Mouse (Mus musculus) erythroblast, embryonic 14.5 days (primary cell): ENCODE results near the gene Pde1b. TPM values are rescaled to one million over a fixed set of nuclear protein-coding genes. Genes with fewer than 3 reads are reported as not detected.

Source experiments
- H3K27me3 ChIP-seq: 2 replicates; pipeline ENCODE4 v1.6.1; 2012; ENCODE audit warnings: inconsistent platforms; ENCODE audit not compliant: control insufficient read depth
- H3K36me3 ChIP-seq: 2 replicates; pipeline ENCODE4 v1.6.1; 2012; ENCODE audit warnings: mild to moderate bottlenecking, inconsistent platforms; ENCODE audit not compliant: control insufficient read depth
- H3K4me1 ChIP-seq: 2 replicates; pipeline ENCODE4 v1.6.1; 2012; ENCODE audit warnings: inconsistent platforms; ENCODE audit not compliant: control insufficient read depth
- H3K4me3 ChIP-seq: replicated peaks from 2 replicates; pipeline ENCODE3; 2012; ENCODE audit warnings: moderate library complexity, mild to moderate bottlenecking, inconsistent platforms
- H3K9me3 ChIP-seq: 2 replicates; pipeline ENCODE4 v1.6.1; 2012; ENCODE audit warnings: low read length, inconsistent platforms, mixed read lengths; ENCODE audit not compliant: control insufficient read depth
- GATA1 ChIP-seq: IDR thresholded peaks from 2 replicates; pipeline ENCODE4 v1.6.1; 2012; ENCODE audit warnings: low read length, inconsistent platforms, mixed read lengths
- TAL1 ChIP-seq: IDR thresholded peaks from 3 replicates; pipeline ENCODE4 v1.6.1; 2012; ENCODE audit warnings: low read length, inconsistent platforms, mixed read lengths
- polyA plus RNA-seq: library from polyadenylated mRNA; stranded (reverse); fragments of >175 nt; gene quantifications from 2 replicates; pipeline ENCODE4 v1.2.3, GENCODE M21; 2012

Gene Pde1b
- polyA plus RNA-seq, 1 experiment, result 0.02 TPM

GRCm38 (mm10) chr15:103564981-103565380 lies 62.1 kb downstream of the Pde1b start, which contains the start of gene Glycam1:
Gene Glycam1, minus strand, starts transcription at chr15:103565081.
- no peak for TF ChIP-seq GATA1
- no peak for TF ChIP-seq TAL1
- Histone ChIP-seq H3K4me3 (no peak within 1 kb of the TSS), H3K36me3 (no peaks in the 10 kb centered on the region), H3K9me3 (no peaks in the 10 kb centered on the region), H3K4me1 (no peaks in the 10 kb centered on the region), H3K27me3 (no peaks in the 10 kb centered on the region)

Other genes with a start within 250 kb of the Pde1b start
- gene Nfe2, start 244.6 kb upstream of the Pde1b start, polyA plus RNA-seq, result 46.0 and 48.8 TPM in 2 replicates
- gene Copz1, start 230.3 kb upstream of the Pde1b start, polyA plus RNA-seq, result 8.2 and 9.1 TPM in 2 replicates
- gene Gpr84, start 192.4 kb upstream of the Pde1b start, polyA plus RNA-seq, result not detected in 2 replicates
- gene Zfp385a, start 162.9 kb upstream of the Pde1b start, polyA plus RNA-seq, result 1.6 and 1.7 TPM in 2 replicates
- 0.11 and 0.13 TPM in 2 replicates for gene Itga5, start 136.3 kb upstream of the Pde1b start, polyA plus RNA-seq
- gene Gtsf1, start 72.6 kb upstream of the Pde1b start, polyA plus RNA-seq, result not detected in 2 replicates
- gene Gtsf2, start 54.6 kb upstream of the Pde1b start, polyA plus RNA-seq, result not detected in 2 replicates
- gene Nckap1l, start 49.2 kb upstream of the Pde1b start, polyA plus RNA-seq, result 0.05 and 0.11 TPM in 2 replicates
- gene Ppp1r1a, start 35.0 kb downstream of the Pde1b start, polyA plus RNA-seq, result not detected in 2 replicates
- gene Glycam1, start 62.0 kb downstream of the Pde1b start, polyA plus RNA-seq, result not detected in 2 replicates